Mouse (Mus musculus) midbrain, postnatal 0 days (tissue): Measurements from ENCODE around the gene Spdya. TPM values are rescaled to one million over a fixed set of nuclear protein-coding genes. Genes with fewer than 3 reads are reported as not detected.
"Not testable (repeated sequence)": the region's sequence is repeated elsewhere in the genome, so short reads cannot be mapped to it uniquely, and the experiment has no call there.

Experiments
- ATAC-seq: fragments of 200-750 bp; cut with Nextera tagmentation; 2 replicates; pipeline ENCODE4 v1.8.0; 2017; ENCODE audit warnings: moderate number of reproducible peaks, mild to moderate bottlenecking, moderate TSS enrichment, moderate library complexity; ENCODE audit not compliant: low FRiP score
- DNase-seq: peaks from one replicate; pipeline ENCODE4 v3.0.0-alpha.2; 2015; ENCODE audit warnings: low spot score
- H3K27ac ChIP-seq: fragments of 300-500 bp; sonication (generic); 2 replicates; pipeline ENCODE4 v1.5.1; 2014; ENCODE audit warnings: low read depth, mild to moderate bottlenecking, low read length, mixed read lengths
- H3K27me3 ChIP-seq: fragments of 300-500 bp; sonication (generic); 2 replicates; pipeline ENCODE4 v1.6.1; 2014; ENCODE audit warnings: low read length, control low read depth, mixed read lengths; ENCODE audit not compliant: insufficient read depth
- H3K36me3 ChIP-seq: fragments of 300-500 bp; sonication (generic); 2 replicates; pipeline ENCODE4 v1.6.1; 2014; ENCODE audit warnings: low read length, control low read depth, mixed read lengths; ENCODE audit not compliant: insufficient read depth
- H3K4me1 ChIP-seq: fragments of 300-500 bp; sonication (generic); 2 replicates; pipeline ENCODE4 v1.6.1; 2014; ENCODE audit warnings: mild to moderate bottlenecking, control low read depth, antibody characterized with exemption, low read length, mixed read lengths; ENCODE audit not compliant: insufficient read depth
- H3K4me2 ChIP-seq: fragments of 300-500 bp; sonication (generic); 2 replicates; pipeline ENCODE4 v1.6.1; 2014; ENCODE audit warnings: low read depth, mild to moderate bottlenecking, low read length, mixed read lengths; ENCODE audit not compliant: poor library complexity, severe bottlenecking
- H3K4me3 ChIP-seq: fragments of 300-500 bp; sonication (generic); 2 replicates; pipeline ENCODE4 v1.5.1; 2014; ENCODE audit warnings: low read depth, mild to moderate bottlenecking, low read length, moderate library complexity
- H3K9ac ChIP-seq: fragments of 300-500 bp; sonication (generic); replicated peaks from 2 replicates; pipeline ENCODE4 v1.6.1; 2014; ENCODE audit warnings: mild to moderate bottlenecking, low read length, moderate library complexity, mixed read lengths; ENCODE audit not compliant: poor library complexity, severe bottlenecking
- H3K9me3 ChIP-seq: fragments of 300-500 bp; sonication (generic); 2 replicates; pipeline ENCODE4 v1.6.1; 2016; ENCODE audit warnings: low read length, control low read depth
- CTCF ChIP-seq: IDR thresholded peaks from 2 replicates; pipeline ENCODE4 v1.5.1; 2016; ENCODE audit warnings: antibody characterized with exemption, mild to moderate bottlenecking
- WGBS: fragments of 180-500 bp; shearing (Covaris S2); extraction: QIAGEN DNeasy Blood & Tissue Kit; methylation state at CpG from one replicate; pipeline ENCODE4 v1.1.7; 2014; 5-methylcytosine and 5-hydroxymethylcytosine counted together
- polyA plus RNA-seq: library from polyadenylated mRNA; unstranded; fragments of >200 nt; fragmentation: Nextera tagmentation; extraction: Ambion mirVana; gene quantifications from 2 replicates; pipeline ENCODE4 v1.2.1, GENCODE M21; 2015
- total RNA-seq: library from RNA; depleted of rRNA; stranded (reverse); fragments of >200 nt; gene quantifications from 2 replicates; pipeline ENCODE4 v1.2.3, GENCODE M21; 2014

Spdya gene
- total and polyA plus RNA-seq, 2 experiments from 2014 or later: 0.71 to 2.5 TPM

DNA sequence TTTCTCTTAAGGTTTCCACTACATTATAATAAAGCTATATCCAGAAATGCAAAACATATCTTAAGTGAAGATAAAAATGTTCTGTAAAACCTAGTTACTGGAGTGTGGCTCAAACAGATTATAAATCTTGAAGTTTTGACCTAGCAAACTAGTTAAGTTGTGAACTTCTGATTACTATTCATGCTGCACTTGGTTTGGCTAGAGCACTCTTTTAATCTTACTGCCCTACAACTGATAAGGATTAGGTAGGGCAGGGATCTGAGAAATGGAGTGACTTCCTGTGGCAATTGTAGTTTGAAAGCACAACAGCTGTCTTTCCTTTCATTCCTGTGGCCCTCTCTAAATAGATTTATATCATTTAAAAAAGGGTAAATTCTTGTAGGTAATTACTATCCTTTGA, 23.8 kb upstream of the Spdya start:
- no peak for DNase-seq
- TF ChIP-seq CTCF: no peak

DNA sequence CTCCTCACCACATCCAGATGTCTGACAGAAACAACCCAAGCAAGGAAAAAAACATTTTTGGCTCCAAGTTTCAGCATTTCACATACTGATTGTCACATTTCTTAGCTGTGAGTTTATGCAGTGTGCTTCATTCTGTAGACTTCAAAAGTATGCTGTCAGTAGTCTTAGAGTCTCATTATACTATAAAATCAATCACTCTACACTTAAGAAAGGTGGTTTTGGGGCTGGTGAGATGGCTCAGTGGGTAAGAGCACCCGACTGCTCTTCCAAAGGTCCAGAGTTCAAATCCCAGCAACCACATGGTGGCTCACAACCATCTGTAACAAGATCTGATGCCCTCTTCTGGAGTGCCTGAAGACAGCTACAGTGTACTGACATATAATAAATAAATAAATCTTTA, 16.3 kb upstream of the Spdya start:
- not testable (repeated sequence) for H3K9ac ChIP-seq, H3K4me1 ChIP-seq, ATAC-seq, DNase-seq, H3K9me3 ChIP-seq, H3K4me3 ChIP-seq, H3K36me3 ChIP-seq, H3K27me3 ChIP-seq, H3K4me2 ChIP-seq, H3K27ac ChIP-seq
- 64% methylated on average over 1 of the region's 1 CpGs for WGBS

More for the DNA sequence above, 23.8 kb upstream of the Spdya start:
- no peaks in the 10 kb centered on the region for H3K36me3 ChIP-seq
- no peak overlapping the region for H3K4me2 ChIP-seq
- H3K4me1 ChIP-seq: 0 out of 2 replicates have a peak, but pooled peaks cover 4% of the 10 kb centered on the region
- no peak for ATAC-seq
- H3K27me3 ChIP-seq: no peaks in the 10 kb centered on the region
- no peak overlapping the region for H3K4me3 ChIP-seq
- no peak overlapping the region for H3K27ac ChIP-seq
- H3K9ac ChIP-seq: no peak overlapping the region
- no peaks in the 10 kb centered on the region for H3K9me3 ChIP-seq

DNA sequence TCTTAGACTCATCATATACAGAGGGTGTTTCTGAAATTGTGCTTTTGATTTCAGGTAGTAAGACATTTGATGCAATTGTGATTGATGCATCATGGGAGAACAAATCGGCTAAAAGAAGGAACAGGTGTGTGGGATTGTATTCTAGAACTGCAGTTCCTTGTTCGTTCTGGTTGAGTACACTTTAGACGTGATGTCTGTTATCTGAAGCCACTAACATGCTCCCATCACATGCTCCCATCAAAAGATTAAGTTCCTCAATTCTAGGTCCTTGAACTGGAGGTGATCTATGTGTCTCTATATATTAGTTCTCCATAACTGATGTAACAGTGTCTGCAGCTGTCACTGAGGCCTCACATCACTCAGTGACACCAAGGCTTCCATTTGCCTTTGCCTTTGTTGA, 14.7 kb upstream of the Spdya start:
- H3K4me1 ChIP-seq: no peaks in the 10 kb centered on the region
- no peak overlapping the region for H3K9ac ChIP-seq
- 90% methylated on average over 3 of the region's 3 CpGs for WGBS
- H3K27me3 ChIP-seq: no peaks in the 10 kb centered on the region
- H3K4me3 ChIP-seq: no peak overlapping the region
- no peak for ATAC-seq
- DNase-seq: no peak
- H3K36me3 ChIP-seq: no peaks in the 10 kb centered on the region
- TF ChIP-seq CTCF: no peak
- no peak overlapping the region for H3K27ac ChIP-seq
- H3K9me3 ChIP-seq: no peaks in the 10 kb centered on the region
- no peak overlapping the region for H3K4me2 ChIP-seq

DNA sequence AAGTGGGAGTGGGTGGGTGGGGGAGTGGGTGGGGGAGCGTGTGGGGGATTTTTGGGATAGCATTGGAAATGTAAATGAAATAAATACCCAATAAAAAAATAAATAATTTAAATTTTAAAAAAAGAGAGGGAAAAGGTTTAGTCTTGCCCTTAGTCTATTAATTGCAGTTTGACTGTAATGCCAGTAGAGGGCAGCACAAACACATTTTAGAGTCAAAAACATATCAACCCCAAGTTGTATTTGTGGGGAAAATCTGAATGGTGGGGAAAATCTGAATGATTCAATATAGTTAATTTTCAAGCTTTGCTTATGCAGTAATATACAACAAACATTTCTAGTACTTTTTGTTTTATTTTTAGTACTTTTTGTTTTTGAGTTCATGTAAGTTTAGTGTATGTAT, 3.3 kb upstream of the Spdya start:
- Histone ChIP-seq H3K27me3 (no peaks in the 10 kb centered on the region), H3K4me1 (no peaks in the 10 kb centered on the region), H3K4me3 (no peak overlapping the region), H3K36me3 (no peaks in the 10 kb centered on the region), H3K9ac (no peak overlapping the region), H3K27ac (no peak overlapping the region), H3K4me2 (no peak overlapping the region), H3K9me3 (no peaks in the 10 kb centered on the region)
- DNase-seq (peak; percentile 58), ATAC-seq (no peak)
- peak; percentile 76 for TF ChIP-seq CTCF
- 13% methylated on average over 1 of the region's 1 CpGs for WGBS

DNA sequence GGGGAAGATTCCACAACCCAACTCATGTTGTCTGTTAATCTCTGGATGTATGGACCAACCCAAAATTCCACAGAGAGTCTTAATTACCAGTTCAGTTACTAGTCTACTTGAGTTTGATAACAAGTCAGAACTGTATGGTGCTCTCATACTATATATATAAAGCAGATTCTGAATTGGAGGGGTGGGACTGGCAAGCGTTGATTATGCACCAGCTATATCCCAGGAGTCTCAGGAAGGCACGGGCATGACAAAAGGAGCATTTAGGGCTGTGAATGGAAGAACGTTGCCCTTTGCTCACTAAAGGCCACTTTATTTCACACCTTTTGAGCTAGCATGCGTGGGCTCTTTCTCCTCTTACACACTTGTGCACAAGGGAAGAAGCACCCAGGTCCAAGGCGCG, 511 bp upstream of the Spdya start:
- 3% methylated on average over 6 of the region's 6 CpGs for WGBS
- Histone ChIP-seq H3K4me1 (no peaks in the 10 kb centered on the region), H3K9me3 (no peaks in the 10 kb centered on the region), H3K27ac (no peak overlapping the region), H3K4me2 (peak overlapping the region; percentile 93), H3K36me3 (no peaks in the 10 kb centered on the region), H3K9ac (peak overlapping the region; percentile 45), H3K27me3 (no peaks in the 10 kb centered on the region), H3K4me3 (peak overlapping the region; percentile 56)
- no peak for TF ChIP-seq CTCF
- DNase-seq: no peak
- ATAC-seq: peak; percentile 17; the same call in 1 of the 2 replicates

DNA sequence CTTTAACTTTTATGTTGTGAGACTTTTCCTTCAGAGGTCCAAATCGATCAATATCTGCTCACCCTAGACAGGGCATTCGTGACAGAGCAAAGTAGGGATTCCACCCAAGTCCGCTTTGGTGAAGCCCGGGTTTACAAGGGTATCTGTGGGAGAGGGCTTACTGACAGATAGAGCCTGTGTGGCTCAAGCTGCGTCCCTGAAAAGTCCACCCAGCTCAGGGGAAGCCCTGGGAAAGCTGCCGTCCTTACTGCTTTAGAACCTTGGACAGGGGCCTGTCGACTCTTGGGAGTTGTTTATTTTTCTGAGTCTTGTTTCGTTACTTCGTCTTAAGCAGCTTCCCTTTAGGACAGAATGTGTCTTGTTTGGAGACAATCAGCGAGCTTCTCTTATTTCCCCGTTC, 1.0 kb downstream of the Spdya start:
- TF ChIP-seq CTCF: no peak
- Histone ChIP-seq H3K4me3 (peak overlapping the region; percentile 56; the same call in 1 of the 2 replicates), H3K27me3 (no peaks in the 10 kb centered on the region), H3K36me3 (no peaks in the 10 kb centered on the region), H3K9ac (no peak overlapping the region), H3K27ac (no peak overlapping the region), H3K4me1 (no peaks in the 10 kb centered on the region), H3K4me2 (peak overlapping the region; percentile 93), H3K9me3 (no peaks in the 10 kb centered on the region)
- 13% methylated on average over 11 of the region's 11 CpGs for WGBS
- DNase-seq: peak; percentile 2
- no peak for ATAC-seq
